Mouse (Mus musculus): ENCODE measurements around the gene Dsn1. TPM values are rescaled to one million over a fixed set of nuclear protein-coding genes. Genes with fewer than 3 reads are reported as not detected.

Dsn1 gene
- polyA plus RNA-seq (2017; shearing (Covaris generic)), result 10 to 100 TPM; 16.0 to 17.1 TPM

DNA sequence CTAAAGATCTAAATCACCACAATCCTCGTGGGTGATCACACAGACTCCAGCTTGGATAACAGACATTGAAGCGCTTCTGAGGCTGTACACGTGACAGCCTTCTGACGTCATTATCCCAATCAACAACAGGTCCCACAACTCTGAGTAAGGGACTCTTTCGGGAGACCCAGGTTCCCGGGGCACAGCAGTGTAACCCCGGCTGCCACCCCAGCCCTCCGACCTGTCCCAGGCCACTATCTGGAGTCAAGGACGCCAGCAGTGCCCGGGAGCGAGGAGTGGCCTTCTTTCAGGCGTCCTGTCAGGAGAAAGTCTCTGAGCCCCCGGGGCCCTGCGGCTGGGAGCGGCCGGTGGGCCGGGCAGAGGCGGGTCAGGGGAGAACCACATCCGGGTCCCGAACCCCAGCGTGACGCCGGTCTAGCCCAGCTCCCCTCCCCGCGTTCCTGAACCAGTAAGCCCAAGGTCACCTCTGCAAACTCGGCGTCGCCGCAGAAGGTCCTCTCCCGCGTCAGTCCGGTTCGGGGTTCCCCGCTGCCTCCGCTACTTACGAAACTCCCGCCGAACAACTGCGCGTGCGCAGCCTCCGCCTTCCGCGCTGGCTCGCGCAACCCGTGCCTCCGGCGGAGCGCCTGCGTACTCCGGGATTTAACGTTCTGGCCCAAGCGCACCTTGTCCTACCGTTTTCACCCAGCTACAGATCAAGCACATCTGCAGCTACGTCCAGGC lies at the start of gene Dsn1:
Dsn1 (minus strand) TSS at position 644 of the 723 bp plus-strand sequence.
- peak; percentile 85 for ATAC-seq

DNA sequence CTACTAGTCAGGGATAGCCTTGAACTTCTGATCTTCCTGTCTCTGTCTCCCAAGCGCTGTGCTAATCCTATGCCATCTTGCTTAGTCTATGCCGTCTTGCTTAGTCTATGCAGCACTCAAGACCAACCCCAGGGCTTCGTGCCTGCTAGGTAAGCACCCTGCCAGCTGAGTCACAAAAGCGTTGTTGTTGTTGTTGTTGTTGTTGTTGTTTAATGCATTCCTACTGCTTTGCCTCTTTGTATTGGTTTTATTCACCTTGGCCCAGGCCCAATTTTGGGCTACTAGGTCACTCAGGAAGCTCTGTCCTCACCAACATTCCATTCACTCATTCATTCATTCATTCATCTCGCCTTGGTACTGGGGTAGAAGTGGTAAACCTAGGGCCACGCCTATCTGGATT lies 48.8 kb upstream of the Dsn1 start:
- no peak for ATAC-seq

DNA sequence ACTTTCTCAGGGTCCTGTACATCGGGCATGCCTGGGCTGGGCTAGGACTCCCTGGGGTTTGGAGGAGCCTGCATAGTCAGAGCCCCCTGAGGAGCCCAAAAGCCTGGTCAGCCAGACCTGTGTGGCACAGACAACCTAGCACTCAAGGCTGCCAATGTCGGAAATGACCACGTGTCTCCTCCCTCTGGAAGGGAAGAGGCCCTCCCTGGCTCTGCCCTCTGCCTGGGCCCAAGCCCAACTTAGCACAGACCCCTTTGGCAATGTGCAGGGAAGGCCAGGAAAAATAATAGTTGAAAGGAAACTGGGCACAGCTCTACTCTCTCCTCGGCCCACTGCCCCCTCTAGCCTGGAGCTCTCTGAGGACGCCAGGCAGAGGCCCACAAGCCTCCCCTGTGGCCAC lies 47.9 kb upstream of the Dsn1 start:
- no peak for ATAC-seq

DNA sequence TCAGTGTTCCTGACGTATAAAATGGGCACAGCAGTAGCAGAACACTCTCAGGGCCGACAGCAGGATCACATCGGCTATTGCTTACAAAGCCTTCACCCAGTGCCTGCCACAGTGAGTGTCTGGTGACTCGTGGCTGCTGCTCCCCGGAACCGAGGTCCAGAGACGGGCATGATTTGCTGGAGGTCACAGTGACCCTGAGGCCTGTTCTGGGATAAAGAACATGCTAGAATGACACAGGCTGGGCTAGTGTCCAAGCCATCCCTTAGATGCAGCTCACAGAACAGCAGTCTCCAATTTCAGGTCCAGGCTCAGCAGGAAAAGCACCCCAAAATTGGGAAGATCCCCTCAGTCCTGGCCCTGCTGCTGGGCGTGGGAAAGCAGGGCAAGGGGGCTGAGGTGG lies 47.3 kb upstream of the Dsn1 start:
- no peak for ATAC-seq

DNA sequence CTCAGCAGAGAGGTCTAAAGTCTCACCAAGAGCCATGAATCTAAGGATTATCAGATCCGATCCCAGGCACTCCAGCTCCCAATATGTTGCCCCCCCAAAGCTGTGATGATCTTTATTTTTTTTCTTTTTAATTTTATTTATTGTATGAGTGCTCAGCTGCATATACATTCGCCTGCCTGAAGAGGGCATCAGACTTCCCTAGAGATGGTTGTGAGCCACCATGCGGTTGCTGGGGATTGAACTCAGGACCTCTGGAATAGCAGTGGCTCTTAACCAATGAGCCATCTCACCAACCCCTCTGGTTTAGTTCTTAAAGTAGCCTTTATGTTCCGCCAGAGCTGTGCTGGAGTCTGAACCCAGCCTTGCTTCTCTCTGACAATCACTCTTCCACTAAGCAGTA lies 46.8 kb upstream of the Dsn1 start:
- ATAC-seq, result no peak

DNA sequence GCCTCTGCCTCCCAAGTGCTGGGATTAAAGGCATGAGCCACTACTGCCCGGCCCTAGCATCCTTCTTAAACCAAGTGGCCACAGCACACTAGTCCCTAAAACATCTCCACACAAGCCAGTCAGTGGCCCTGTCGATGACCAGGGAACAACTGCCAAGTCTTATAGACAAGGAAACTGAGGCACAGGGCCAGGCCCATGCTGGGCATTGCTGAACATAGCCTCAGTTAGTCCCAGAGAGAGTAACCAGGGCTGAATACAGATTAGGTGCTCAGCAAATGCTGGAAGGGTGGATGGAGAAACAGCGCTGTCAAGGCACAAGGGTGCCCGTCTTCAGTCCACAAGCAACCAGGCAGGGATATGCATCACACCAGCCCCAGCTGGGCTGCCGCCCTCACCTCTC lies 46.2 kb upstream of the Dsn1 start:
- no peak for ATAC-seq

DNA sequence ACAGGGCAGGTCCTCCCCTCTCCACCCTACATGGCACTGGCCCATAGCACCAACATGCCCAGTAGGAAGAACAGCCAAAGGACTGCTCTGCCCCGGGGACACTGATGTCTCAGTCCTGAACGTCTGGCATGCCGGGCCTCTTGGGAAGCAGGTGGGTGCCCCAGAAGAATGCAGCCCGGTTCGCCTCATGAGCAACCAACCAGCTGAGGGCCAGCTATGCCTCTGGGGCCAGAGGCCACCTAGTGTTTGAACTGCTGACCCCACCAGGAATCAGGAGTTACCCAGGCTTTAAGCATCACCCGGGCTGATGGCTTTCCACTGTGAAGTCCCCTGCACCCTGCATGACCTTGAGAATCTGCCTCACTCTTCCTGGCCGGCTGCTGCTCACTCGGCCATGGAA lies 45.5 kb upstream of the Dsn1 start:
- ATAC-seq, result no peak

DNA sequence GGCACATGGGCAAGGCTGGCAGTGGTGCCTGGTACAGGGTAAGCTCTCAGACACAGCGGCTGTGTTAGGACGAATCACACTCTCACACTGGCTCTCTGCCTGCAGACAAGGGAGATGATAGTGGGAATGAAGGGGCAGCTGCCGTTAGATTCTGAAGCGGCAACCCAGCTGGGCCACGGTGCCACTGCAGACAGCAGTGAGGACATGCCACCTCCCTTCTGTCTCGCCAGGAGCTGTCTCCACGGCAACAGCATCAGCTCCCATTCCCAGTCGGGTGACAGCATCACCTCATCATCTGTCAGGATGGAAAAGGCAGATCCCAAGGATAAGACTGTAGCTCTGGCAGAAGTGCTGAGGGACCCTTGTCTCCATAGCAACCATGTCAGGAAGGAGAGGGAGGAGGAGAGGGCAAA lies 42.9 kb upstream of the Dsn1 start:
- no peak for ATAC-seq

DNA sequence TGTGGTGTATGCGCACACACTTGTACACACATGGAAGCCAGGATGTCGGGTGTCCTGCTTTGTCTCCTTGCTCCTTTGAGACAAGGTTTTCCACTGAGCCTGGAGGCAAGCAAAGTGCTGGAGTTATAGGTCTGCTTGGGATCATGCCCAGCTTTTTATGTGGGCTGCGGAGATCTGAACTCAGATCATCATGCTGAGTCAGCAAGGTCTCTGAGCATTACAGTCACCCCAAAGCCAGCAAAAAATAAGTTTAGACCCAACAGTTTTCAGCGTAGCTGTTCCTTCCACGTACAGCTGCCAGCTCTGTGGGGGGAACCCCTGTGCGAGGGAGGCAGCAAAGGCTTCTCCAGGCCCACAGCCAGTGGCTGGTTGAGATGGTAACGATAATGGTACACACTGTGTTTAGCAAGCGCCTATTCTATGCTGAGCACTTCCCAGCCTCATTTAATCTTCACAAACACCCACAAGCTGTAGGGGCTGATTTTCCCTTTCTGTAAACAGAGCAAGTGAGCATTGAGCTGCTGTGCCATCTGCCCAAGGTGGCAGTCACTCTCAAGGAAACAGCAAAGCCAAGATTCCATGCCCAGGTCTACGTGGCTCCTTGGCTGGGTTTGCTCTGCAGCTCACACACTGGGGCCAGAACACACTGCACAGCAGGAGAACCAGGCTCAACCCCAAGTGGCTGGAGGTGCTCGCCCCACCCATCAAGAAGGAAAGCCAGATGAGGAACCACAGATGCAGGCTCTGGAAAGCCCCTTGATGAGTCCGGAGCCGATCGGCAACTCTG lies 41.6 kb upstream of the Dsn1 start:
- ATAC-seq, result no peak

DNA sequence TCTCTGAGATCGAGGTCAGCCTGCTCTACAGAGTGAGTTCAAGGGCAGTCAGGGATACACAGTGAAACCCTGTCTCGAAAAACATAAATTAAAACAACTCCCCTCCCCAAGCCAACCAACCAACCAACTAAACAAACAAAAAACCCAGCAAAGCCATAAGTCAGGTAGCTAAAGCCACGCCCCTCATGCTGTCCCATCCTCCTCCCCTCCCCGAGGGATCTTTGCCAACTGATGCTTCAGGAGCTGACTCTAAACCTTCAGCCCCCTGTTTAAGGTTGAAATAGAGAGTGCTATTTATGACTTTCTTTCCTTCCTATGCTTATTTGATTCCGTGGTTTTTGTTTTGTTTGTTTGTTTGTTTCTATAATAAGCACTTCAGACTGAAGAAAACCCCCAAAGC lies 40.0 kb upstream of the Dsn1 start:
- ATAC-seq, result no peak

DNA sequence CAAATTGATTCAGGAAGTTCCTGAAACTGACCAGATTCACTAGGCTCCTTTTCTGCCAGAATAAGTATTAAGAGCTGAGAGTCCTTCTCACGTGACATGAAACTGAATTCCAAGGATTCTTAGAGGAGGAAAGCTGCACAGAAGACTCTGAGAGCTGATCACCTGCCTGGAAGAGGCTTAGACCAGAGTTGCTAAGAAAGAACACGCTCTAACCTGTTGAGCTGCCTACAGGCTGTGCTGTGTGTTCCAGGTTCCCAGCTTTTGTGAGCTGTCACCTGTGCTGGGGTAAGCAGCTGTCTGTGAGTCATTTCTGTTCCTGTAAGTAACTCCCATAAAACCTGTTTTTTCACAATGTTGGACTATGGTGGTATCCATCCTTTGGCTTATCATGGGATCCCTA lies 39.0 kb upstream of the Dsn1 start:
- ATAC-seq, result no peak

DNA sequence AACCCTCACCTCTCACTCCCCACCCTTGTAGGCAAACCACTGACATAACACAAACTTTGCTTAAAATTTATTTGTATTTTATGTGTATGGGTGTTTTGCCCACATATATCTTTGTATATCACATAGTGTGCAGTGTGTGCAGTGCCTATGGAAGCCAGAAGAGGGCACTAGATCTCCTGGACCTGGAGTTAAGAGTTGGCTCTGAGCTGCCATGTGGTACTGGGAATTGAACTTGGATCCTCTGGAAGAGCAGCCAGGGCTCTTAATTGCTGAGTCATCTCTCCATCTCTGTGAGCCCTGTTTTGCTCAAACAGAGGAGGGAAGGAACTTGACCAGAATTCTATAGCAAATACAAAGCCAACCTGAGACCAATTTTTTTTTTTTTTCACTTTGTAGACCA lies 37.0 kb upstream of the Dsn1 start:
- ATAC-seq, result no peak

DNA sequence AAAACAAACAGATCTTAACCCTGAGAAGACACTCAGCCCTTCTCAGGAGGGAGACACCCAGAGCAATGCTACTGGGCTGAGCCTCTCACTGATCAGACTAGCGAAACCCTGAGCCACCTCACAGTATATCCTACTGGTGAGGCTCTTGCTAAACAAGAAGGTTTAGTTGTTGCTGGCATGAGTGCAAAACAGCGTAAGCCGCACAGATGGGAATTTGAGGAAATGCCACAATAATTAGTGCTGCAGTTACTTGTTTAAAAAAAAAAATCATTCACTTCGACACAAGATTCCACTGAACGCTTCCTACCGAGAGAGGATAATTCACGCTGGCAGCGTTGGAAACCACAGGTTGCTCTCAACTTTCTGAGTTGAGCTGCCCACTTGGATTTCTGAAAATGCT lies 36.6 kb upstream of the Dsn1 start:
- no peak for ATAC-seq

DNA sequence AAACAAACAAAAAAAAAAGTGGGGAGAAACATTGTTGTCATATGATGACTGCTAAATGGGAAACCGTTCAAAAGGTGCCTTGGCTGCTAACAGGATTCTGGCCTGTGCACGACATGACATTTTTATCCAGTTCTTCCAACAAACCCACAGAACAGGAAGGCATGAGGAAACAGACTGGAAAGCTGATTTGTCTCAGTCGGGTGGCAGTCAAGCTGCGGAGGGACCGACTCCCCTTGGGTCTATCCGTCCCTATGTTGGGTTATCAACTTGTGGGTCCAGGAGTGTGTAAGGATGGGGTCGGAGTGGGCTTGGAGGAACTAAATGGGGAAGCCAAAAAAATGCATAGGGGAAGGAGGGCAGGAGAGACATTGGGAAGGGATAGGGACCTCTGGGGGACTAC lies 34.5 kb upstream of the Dsn1 start:
- no peak for ATAC-seq

DNA sequence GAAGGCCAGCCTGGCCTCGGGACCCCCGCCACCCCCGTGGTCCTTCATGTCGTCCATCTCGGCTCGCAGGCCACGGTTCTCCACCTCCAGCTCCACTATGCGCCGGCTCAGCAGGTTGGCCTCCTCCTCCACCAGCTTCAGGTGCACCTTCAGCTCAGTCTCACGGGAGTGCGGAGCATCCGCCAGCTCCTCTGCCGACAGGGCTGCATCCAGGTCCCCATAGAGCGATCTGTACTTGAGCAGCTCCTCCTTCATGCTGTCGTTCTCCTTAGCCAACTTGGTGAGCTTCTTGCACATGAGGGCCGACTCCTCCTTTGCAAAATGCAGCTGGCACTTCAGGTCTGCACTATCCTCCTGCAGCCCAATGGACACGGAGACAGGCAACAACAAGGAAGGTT lies 33.7 kb upstream of the Dsn1 start:
- no peak for ATAC-seq

DNA sequence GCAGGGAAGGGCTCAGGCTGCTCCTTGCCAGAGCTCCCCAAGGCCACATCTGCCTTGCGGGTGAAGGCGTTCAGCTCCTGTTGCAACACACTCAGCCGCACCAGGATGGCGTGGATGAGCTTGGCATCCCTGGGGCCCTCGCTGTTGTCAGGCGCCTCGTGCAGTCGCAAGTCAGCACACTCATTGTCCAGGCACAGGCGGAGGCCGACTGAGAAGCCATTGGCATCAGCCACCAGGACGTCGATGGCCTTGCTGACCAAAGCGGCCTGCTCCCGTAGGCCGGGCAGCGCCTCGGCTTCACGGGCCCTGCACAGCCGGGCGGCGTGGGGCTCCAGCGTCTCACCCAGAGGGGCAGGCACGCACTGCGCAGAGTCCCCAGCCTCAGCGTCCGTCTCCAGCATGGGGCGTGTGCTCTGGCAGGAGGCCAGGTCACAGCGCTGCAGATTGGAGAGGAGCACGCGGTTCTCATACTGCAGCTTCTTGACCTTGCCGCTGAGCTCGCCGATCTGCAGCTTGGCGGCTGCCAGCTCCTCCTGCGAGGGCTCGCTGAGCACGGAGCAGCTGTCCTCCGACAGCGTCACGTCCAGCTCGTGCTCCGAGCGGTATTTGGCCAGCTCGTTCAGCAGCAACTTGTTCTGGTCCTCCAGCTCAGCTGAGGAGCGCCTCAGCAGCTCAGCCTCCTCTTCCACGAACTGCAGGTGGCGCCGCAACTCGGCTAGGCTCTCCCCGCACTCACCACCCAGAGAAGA lies 33.1 kb upstream of the Dsn1 start:
- ATAC-seq, result no peak

DNA sequence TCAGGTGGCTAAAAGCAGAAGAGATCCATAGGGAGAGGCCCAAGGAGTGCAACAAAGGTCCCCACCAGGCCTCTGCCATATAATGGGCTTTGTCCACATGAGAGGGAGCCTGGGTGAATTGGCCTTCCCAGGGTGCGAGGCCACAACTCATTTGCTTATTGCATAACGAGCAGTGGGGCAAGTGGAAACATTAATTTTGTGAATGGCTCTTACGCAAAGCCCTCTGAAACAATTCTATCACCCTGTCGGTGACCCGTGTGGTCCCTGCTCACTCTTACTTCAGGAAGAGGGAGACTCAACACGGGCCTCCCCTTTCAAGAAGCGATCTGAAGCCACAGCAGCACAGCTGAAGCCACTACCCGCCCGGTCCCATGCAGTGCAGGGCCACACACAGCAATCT lies 30.3 kb upstream of the Dsn1 start:
- ATAC-seq, result no peak

DNA sequence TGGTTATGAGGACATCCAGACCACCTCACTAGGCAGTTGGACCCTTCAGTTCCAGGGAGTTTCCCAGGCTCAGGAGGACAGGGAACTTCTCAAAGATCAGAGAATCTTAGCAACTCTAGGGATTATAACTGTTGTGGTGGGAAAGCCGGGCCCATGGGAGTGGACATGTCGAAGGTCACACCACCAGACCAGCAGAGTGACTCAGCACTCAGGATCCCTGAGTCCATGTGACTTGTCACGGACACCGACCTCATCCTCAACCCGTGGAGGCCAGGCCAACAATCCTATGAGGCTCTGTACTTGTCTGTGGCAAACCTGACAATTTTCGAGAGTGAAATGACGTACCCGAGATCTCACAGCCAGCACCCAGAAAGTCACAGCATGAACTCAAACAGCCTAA lies 29.4 kb upstream of the Dsn1 start:
- no peak for ATAC-seq

DNA sequence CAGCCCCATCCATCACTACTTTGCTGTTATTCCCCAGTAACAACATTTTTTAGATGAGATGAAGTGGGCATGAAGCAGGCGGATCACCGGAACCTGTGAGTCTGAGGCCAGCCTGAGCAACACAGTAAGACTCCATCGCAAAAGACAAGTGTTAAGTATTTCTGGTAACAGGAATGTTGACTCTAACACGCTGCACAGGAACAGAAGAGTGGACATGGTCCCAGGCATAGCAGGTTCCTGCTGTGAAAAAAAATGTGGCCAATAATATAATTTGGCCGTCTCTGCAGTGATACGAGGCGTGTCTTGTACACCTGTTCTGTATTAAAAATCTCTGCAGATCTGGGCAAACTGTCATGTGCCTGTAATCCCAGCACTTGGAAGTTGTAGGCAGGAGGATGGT lies 28.4 kb upstream of the Dsn1 start:
- no peak for ATAC-seq

DNA sequence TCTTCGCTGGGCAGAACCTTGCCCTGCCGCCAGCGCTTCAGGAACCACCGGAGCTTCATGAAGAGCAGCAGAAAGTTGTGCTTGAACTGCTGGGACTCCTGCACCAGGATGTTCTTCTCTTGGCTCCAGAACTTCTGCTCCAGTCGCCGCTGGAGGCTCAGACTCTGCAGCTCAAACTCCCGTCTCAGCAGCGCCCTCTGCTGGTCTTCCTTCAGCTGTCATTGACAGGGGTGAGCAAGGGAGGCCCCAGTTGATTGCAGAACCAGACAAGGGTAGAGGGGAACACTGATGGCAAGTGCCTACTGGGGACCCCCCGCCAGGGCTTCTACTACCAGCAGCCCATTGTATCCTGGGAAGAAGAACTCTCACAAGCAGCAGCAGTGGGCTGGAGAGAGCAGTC lies 23.9 kb upstream of the Dsn1 start:
- ATAC-seq, result peak; percentile 46

DNA sequence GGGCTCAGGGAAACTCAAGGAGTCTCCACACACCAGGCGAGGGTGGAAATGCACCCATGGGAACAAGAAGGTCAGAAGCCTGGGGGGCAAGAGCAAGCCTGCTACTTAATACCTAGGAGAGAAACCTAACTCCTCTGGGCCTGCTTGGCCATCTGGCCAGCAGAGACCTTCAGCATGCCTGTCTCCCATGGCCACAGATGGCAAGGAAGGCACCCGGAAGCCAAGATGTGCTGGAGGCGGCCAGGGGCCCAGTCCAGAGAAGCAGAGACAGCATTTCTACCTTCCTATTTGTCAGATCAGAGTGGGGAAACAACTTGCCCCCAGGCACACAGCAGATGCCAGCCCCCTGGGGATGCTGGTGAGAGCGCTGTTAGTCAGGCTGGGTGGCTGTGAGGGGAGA lies 21.3 kb upstream of the Dsn1 start:
- ATAC-seq, result no peak

DNA sequence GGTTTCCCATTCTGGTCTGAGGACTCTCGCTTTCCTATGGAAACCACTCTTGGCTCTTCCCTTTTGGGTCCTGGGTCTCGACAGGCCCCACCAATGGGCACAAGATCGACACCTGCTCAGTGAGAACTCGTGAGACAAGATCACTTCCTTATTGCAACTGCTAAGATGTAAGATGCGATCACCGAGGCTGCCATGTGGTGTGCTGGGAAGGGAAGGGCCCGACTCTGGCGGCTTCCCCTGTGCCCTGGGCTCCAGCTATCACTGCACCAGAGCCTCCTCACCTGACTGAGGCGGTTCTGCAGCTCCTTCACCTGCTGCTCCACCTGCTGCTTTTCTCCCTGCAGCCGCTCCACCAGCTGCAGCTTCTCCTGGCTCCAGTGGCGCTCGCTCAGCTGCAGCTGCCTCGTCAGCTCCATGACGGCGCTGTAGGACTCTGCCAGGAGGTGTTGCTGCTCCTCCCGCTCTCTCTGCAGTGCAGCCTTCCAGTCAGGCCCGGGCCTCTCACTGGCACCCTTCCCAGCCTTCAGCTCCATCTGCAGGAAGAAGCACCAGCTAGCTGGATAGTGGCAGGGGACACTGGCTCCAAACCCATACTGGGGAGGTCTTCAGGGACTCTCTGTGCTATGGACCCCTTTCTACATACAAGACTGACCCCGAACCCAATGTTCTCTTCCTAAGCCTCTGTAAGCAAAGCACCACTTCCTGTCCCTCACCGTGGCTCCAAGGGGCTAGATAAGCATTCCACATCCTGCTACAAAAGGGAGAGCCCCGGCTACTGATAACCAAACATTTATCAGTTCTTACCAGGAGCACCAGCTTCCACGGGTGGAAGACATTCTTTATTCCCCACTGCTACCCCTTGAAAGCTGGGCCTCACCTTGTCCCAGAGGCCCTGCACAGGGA lies 20.4 kb upstream of the Dsn1 start:
- ATAC-seq, result no peak

DNA sequence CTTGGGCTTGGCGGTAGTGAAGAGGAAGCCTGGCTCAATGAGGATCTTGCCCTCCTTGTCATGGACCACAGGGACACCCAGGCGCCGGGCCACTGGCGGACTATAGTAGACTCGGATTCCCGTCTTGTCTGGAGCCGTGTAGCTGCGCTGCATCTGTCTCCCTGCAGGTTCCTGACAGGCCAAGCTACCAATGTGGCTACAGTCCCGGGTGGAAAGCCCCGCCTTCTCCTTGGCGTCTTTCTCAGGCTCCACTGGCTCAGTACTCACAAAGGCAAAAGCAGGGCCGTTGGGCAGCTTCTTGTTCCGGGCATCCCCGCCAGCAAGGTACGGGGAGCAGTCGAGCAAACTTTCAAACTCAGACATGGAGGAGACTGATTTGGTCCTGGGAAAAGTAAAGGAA lies 14.2 kb upstream of the Dsn1 start:
- no peak for ATAC-seq
